Mouse (Mus musculus): ENCODE results near the gene Nsun5.
A peak's percentile ranks its signal among the peaks of the same experiment; 100 is the strongest.
"Not testable (repeated sequence)": the region's sequence is repeated elsewhere in the genome, so short reads cannot be mapped to it uniquely, and the experiment has no call there.

Nsun5 gene

DNA sequence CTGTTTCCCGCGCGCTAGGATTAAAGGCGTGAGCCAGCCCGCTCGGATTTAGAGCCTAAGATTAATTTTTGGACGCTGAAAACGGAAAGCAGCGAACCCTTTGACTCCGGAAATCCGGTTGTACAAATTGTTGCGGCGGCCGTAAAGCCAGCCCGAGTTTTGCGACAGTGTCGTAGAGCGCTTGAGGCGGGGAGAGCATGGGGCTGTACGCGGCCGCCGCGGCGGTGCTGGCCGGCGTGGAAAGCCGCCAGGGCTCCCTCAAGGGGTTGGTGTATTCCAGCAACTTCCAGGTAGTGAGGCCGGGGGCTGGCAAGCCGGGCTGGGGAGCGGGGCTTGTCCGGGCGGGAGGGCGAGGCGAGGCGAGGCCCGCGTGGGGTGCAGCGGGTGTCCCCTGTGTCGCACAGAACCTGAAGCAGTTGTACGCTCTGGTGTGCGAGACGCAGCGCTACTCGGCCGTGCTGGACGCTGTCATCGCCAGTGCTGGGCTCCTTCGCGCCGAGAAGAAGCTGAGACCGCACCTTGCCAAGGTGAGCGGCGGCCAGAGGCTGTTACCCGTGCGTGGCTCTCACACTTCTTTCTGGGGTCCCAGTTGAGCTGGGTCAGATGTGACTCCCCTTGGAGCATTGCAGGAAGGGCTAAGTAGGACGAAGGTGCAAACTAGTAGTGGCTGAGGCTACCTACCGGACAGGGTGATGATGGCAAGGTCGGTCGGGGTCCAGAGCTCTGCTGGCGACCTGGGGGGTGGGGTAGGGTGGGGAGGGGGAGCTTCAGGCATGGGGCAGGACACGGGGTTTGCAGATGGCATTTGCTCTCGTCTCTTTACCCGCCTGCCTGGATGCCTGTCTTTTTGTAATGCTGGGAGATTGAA lies at the start of gene Nsun5:
Nsun5 (plus strand) TSS at position 167 of the 868 bp plus-strand sequence.
- DNase-seq, result peak; percentile 95

DNA sequence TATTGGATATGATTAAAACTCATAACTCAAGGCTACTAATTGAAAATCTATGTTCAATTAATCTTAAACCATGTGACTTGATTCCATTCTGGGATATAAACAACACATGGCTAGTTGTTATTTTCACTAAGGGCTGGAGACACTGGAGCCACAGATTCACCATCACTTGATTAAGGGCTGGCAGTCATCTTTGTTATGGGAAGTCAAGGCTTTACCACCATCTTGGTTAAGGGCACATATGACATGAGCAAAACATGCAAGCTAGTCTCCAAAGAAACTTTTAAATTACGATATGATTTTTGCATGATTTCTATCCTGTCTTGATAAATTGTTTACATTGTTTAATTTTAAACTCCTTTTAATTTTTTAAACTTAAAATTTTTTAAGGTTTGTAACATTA lies 47.6 kb upstream of the Nsun5 start:
- DNase-seq, result no peak

DNA sequence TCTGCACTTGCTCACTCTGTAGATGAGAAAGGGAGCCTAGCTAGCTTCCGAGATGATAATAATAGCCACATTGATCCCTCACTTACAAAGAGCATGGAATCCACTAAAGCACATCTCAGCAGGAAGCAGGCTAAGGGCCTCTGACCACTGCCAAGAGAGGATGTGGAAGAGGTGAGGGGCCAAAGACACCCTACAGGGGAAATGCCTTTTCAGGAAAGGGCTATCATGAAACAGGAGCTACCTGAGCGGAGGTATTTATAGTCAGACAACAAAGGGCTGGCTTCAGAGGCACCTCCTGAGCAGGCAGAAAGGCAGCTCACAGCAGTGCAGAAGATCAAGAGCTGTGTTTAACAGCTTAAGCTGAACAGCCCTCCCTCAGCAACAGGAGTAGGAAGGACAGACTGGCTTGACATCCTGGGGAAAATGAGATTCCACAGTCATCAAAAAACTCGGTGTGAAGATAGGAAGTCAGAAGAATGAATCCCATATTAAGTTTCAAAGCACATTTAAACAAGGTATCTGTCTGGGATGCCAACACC lies 43.6 kb upstream of the Nsun5 start:
- DNase-seq, result no peak

- DNase-seq, result no peak
Measured at GRCm38 (mm10) chr5:135329471-135329870, 40.3 kb upstream of the Nsun5 start.

DNA sequence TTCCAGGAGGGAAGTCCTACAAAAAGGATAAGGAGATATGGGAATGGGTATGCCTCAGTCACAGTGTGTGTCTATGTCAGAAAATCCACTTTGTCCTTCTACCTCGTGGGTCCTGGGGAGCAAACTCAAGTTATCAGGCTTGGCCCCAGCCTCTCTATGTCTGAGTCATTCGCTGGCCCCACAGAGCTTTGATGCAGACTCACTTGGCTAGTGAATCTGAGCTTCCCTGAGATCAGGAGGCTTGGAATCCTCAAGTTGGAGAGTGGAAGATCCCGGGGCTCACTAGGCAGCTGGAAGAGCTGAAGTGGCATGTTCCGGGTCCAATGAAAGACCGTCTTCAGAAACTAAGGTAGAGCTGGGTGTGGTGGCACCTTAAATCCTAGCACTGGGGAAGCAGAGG lies 39.6 kb upstream of the Nsun5 start:
- no peak for DNase-seq

DNA sequence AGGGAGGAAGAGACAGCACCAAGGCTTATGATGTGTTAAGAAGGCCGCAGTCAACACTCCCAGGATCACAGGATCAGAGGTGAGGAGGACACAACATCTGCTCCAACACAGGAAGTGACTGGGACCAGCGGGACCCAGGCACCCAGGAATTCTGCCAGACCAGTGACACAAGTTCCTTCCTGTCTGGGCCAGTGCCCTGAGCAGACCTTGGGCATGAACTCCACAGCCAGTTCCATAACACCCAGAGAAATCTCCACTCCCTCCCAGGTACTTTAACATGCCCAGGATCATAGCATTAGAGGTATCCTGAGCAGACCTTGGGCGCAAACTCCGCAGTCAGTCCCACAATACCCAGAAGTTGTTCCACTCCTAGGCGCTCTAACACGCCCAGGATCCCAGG lies 38.6 kb upstream of the Nsun5 start:
- no peak for DNase-seq

- no peak for DNase-seq
Measured at GRCm38 (mm10) chr5:135337575-135337974, 32.2 kb upstream of the Nsun5 start.

GRCm38 (mm10) chr5:135345989-135346388 lies 23.8 kb upstream of the Nsun5 start:
- DNase-seq, result no peak

- no peak for DNase-seq
Measured at GRCm38 (mm10) chr5:135346430-135346829, 23.3 kb upstream of the Nsun5 start.

- no peak for DNase-seq
Measured at GRCm38 (mm10) chr5:135347511-135348011, 22.2 kb upstream of the Nsun5 start.

DNA sequence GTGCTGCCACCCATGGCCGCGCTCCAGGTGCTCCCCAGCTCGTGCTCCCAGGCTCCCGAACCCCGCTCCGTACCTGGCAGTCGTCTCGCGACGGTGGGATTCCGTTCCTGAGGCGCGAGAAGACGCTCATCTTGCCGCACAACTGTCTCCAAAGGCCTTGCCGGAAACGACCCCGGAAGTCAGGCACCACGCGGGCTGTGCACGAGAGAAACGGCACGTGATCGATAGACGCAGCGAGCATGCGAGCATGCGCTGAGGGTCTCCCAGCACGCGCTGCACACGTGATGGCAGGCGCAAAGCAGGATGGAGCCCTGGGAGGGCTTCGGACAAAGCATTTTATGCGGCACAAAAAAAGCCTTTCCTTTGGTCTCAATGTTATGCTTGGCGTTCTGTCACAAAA lies 19.9 kb upstream of the Nsun5 start, which contains the start of gene Fkbp6:
Fkbp6 (minus strand) TSS at position 183 of the 400 bp plus-strand sequence.
- no peak for DNase-seq

DNA sequence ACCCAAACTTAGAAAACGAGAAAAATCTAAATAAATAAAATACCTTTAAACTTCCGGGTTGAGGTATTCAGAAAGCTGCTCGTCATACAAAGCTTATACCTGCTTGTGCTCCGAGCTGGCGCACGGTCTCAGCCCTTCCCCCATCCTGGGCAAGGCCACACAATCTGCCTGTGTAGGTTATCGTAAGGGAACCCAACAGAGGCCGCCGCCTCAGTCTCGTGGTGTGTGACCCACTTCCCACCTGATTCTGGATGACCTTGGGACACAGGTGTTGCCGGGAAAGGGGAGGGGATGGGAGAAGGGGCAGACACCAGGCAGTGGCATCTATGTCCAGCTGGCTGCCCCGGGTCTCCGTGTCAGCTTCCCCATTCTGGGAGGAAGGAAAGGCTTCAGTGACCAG lies 18.1 kb upstream of the Nsun5 start:
- DNase-seq, result no peak

DNA sequence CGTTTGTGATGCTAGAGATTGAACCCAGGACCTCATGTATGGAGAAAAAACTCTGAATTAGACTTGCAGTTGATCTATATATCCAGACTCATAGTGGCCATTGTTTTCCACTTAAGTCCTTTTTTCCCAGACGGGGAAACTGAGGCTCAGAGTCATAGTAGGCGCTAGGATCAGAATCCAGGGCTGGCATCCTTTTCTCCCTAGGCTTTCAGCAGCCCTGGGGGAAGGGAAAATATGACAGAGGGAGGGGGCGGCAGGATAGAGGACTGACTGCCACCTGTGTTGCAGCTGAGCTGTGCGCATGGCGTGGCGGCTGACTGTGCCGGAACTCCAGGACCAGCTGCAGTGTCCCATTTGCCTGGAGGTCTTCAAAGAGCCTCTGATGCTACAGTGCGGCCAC lies 16.8 kb upstream of the Nsun5 start, which contains the start of gene Trim50:
Trim50 (plus strand) TSS at position 301 of the 400 bp plus-strand sequence.
- DNase-seq, result no peak

GRCm38 (mm10) chr5:135353564-135353963 lies 16.2 kb upstream of the Nsun5 start:
- DNase-seq, result no peak

DNA sequence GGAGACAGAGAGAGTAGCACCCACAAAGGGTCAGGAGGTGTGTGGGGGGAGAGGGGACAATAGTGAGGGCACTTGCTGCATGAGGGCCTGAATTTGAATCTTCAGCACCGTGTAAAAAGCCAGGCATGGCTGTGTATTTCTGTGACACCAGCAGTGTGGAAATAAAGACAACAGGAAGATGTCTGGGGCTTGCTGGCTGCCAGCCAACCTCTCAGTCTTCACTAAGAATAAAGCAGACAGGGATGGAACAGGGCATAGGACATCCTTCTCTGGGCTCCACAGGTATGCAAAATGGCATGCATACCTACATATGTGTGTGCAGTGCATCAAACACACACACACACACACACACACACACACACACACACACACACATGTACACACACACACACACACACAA lies 13.7 kb upstream of the Nsun5 start:
- DNase-seq, result no peak

DNA sequence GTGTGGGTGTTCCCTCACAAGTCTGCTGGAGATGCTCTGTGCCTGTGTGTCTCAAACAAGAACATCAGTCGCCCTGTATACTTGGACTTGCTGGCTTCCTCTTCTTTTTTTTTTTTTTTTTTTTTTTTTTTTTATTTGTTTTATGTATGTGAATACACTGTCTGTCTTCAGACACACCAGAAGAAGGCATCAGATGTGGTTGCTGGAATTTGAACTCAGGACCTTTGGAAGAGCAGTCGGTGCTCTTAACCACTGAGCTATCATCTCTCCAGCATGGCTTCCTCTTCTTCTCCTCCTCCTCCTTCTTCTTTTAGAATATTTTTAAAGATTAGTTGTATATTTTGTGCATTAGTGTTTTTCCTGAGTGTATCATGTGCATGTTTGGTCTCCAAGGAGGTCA lies 12.2 kb upstream of the Nsun5 start:
- DNase-seq, result peak; percentile 31 to 41

DNA sequence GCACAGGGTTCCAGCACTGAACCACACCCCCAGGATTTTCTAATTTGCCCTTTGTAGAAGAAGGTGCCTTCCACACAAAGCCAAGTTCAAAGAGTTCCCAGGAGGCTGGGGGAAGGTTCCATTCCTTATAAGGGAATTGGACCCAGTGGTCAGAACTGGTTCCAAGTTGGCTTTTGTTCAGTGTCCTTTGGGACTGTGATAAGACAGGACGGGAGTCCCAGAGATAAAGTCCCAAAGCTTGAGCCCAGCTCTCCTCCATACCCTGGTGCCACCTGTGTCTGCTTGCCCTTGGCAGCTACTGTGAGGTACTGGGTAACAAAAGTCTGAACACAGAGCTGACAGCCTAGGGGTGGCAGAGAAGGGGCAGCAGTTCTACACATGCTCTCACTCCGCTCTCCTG lies 10.0 kb upstream of the Nsun5 start:
- no peak for DNase-seq

GRCm38 (mm10) chr5:135362572-135362971 lies 7.2 kb upstream of the Nsun5 start:
- DNase-seq, result no peak

DNA sequence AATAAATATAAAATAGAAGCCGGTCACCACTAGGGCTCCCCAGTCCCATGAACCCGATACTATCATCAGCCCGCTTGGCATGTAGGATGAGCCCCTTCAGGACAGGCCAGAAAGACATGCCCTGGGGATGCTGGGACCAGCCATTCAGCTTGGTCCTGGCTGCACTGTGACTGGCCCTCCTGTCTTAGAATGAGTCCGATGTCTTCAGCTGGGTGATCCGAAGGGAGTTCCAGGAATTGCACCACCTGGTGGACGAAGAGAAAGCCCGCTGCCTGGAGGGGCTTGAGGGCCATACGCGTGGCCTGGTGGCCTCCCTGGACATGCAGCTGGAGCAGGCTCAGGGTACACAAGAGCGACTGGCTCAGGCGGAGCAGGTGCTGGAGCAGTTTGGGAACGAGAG lies 6.2 kb upstream of the Nsun5 start:
- no peak for DNase-seq

GRCm38 (mm10) chr5:135367841-135368240 lies 1.9 kb upstream of the Nsun5 start:
- no peak for DNase-seq

- DNase-seq, result peak in 1 of 2 experiments; percentile 39
Measured at GRCm38 (mm10) chr5:135368312-135368711, 1.4 kb upstream of the Nsun5 start.

GRCm38 (mm10) chr5:135369196-135369595 lies 557 bp upstream of the Nsun5 start:
- not testable (repeated sequence) for DNase-seq

GRCm38 (mm10) chr5:135371195-135371594 lies 1.4 kb downstream of the Nsun5 start:
- no peak for DNase-seq

DNA sequence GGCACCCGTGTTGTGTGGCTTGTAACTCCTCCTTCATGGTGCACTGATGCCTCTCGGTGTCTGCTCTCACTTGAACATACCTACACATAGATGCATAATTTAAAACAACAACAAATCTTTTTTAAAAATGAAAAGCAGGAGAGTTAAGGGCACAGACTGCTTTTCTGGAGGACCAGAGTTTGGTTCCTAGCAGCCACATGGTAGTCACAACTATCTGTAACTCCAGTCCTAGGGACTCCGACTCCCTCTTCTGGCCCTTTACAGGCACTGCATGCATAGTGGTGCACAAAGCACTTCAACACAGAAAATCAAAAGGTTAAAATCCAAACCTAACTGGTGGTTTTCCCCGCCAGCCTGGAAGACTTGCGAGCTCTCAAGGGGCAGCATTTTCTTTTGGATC lies 3.8 kb downstream of the Nsun5 start:
- DNase-seq, result no peak

Measured in lung, adult 18-20 months (tissue).